Mouse (Mus musculus) thymus, postnatal 36 days (tissue): ENCODE measurements at regions not wholly inside any gene's neighbourhood (a gene's known extent, or its start where the extent isn't known, plus 50 kb on each side); places are given as distances from the start of the nearest gene placed in this dataset.

ENCODE experiments used
- DNase-seq, 2 experiments: peaks; one replicate each; pipeline ENCODE4 v3.0.0; 2022; ENCODE audit warnings: mixed read lengths in 2 of 2

DNA sequence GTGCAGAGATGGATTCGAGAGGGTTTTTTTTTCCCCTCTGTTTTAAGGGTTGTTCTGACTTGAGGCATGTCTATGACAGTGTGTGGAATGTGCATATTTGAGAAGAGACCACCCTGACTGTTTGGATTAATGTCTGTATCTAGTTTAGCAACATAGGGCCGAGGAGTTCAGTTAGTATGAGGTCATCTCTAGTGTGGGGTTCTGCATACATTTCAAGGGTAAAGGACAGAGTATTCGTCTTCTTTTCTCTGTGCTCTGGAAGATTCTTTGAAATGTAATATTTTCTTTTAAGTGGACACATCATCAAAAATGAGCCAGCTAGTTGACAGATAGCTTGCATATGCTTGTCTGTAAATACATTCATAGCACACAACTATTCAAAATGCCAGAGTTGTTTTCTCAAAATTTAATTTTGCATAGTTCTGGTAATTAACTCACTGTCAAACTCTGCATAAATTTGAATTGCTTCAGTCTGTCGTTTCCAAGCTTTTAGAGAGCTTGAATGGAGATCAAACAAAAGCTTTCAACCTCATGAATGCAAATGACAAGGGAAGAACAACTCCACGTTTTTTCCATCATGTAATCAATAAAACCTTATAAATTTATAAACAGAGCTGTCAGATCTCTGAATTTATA lies 415.5 kb downstream of the Adamts20 start:
- DNase-seq = no peak

DNA sequence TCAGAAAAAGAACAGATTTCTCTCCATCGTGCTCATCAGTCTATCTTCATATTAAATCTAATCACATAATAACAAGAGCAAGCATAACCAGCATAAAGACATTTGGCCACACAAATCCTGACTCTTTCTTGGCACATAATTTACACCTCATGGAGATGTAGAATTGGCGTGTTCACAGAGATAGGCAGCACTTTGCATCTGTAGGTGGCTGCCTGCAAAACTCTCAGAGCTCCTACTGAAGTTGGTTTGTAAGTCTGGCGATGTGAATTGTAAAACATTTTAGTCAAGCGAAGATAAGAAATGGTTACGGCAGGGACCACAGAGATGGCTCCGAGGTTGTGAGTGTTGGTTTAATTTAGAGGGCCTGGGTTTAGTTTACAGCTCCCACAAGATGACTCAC lies 419.0 kb downstream of the Adamts20 start:
- DNase-seq = no peak

DNA sequence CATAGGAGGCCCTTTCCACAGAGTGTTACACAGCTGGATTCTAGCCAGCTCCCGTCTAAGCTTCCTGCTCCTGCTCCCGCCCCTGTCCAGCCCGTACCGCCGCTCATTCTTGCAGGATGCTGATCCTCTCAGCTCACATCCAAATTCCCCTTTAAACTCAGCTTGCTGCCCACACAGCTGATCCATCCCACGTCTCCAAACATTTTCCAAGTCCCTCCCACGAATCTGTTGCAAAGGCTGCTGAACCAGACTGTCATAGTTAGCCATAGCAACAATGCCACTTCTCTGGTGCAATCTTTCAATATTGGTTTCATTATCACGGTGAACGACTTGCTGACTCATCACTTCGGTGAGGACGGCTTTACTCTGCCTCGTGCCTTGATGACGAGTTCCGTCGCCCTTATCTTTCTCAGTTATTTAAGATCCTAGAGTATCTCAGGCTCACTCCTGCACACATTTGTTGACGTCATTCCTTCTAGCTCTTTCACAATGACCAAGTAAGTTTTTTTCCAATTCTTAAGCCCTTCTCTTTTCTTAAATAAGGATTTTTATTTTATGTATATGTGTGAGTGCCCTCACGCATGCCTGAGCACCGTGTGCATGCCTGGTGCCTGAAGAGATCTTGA lies 420.0 kb downstream of the Adamts20 start:
- no peak for DNase-seq

DNA sequence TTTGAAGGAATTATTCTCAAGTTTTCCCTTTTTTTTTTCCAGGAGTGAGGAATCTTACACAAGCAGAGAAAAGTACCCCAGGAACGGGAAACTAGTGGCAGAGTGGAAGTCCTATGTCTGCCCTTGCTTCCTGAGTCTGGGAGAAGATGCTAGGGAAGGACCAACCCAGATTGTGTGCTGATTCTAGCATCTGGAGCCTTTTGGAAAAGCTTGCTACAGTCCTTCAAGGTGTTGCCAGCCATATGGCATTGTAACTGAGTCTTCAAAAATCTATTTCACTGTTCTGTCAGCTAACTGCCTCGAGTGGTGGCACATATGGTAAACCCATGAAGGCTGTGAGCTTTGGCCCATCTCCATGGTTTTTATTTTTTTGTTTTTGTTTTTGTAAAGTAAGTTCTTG lies 432.3 kb downstream of the Adamts20 start:
- DNase-seq = no peak

DNA sequence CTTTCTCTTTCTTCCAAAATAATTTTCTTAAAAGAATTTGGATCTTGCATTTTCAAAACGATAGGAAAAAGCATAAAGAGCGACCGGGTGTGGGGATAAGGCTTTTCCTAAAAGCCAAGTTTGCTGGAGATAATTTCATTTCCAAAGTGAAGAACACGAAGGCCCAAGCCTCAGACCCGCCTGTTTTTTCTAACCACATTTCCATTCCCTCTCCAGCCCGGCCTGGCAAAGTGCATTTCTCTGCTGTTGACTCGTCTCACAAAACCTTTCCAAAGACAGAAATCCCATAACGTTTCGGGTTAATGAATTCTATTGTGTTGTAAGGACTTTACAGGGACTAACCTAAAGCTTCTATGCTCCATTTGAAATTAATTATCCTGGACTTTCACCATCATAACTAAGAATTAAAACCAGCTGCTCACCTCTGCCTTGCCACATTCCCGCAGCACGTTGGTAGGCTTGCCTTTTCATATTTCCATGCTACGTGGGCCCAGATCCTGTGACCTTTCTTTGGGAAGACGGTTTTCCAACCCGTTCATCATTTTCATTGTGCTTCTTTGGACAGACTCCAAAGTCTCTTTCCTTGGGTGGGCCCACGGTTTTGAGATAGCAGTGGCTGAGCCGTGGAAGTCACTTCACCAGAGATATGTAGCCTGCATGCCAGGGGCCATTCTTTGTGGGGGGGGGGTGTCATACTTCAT lies 430.5 kb upstream of the Prickle1 start:
- DNase-seq = no peak

DNA sequence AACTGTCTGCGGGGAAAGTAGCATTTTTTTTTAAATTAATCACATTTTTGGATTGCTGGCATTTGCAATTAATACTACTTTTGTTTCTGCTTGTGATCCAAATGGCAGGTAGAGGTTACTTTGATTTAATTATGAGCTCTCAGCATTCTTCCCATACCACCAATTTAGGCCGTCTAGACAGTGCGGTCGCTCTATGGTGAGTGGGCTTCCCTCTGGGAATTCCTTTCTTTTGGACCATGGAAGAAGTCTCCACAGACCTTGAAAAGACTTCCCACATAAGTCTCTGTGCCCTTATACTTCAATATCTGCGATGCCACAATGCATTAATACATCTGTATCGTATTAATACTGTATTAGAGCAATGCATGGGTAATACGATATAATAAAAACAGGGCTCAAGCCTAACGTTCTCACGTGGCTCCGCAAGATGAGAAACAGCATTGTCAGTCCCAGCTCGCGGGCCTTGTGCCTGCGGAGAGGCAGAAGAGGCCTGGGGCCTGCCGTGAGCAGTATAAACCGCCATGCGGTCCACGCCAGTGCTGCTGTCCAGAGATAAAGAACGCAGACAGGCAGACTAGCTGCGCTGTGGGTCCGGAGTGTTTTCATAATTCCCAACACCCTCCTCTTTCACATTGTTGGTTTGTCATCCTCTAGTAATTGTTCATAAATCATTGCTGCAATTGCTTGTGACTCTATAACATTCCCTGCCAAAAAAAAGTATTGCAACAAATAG lies 429.7 kb upstream of the Prickle1 start:
- no peak for DNase-seq

DNA sequence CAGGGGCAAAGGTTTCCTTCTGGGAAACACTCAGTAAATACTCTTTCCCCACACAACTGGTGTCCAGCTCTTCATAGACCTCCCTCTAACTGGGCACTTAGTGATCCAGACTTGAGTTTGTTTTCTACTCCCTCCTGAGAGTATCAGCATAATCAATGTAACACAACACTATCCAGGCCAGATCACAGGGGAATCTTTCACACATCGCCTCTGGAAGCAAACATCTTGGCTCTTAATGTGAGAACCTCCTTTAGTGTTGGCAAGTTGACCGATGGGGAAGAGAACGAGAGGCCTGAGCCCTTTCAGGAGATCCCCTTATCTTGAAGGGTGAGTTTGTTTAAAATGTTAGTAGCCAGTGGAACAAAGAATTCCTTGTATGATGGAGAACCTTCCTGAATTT lies 429.1 kb upstream of the Prickle1 start:
- DNase-seq = no peak

DNA sequence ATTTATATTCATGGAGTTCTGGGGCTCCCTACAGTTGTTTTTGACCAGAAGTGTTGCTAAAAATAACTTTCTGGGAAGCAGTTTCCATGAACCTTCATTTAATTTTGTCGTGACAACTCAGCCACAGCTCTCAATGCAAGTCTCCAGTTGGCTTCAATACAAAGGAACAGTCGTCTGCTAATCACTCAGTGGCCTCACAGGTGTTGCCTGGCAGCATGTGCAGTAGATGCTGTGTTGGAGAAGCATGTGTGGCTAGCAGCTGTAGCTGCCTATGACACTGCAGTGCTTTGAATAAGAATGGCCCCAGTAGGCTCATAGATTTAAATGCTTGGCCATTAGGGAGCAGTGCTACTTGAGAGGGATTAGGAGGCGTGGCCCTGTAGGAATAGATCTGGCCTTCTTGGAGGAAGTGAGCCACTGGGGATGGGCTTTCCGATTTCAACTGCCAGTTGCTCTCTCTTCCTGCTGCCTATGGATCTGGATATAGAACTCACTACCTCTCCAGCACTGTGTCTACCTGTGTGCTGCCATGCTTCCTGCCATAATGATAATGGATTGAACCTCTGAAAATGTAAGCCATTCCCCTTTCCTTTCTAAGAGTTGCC lies 428.5 kb upstream of the Prickle1 start:
- no peak for DNase-seq

DNA sequence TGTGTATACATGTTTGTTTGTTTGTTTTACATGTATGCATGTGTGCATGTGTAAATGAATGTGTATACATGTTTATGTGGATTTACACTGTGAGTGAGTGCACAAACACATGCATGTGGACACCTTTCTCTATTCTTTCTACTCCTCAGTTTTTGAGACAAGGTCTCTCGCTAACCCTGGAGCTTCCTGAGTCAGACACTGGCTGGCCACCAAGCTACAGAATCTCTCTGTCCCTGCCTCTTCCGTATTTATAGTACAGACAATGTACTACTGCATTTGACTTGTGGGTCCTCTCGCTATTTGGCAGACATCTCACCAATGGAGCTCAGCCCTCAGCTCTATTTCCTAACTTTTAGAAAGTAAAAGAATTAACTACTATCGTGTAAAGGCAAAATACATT lies 427.8 kb upstream of the Prickle1 start:
- no peak for DNase-seq

DNA sequence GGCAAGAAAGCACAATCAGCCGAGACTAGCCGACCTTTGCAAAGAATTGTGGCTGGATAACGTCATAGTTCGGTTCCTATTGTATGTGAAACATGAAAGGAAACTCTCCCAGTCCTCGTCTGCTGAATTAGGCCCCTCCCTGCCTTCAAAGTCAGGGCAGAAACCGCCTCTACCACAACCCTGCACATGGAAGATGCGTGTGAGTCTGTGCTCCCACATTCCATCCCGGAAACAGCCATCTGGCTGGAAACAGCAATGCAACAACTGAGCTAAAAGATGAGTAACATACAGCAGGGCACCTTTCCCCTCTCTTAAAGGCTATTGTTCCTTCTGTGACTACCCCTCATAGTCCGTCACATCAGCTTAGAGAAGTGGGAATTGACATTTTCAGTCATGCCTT lies 422.1 kb upstream of the Prickle1 start:
- DNase-seq = no peak

DNA sequence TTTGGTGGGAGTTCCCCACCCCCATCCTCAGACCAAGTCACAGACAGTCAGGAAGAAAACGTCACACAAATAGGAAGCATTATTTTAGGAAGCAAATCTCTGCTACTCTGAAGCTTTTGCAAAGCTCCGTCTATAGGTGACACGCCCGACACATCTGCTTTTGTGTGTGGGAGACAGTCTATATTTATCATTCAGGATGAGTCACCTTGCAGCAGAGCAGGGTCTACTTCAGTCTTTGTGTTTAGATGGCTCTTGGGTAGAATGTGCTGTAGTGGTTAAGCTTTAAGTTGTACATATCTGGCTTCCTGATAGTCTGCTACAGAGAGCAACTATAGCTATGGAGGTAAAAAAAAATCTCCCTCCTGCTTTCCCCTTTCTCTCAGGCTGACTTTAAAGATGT lies 415.8 kb upstream of the Prickle1 start:
- no peak for DNase-seq

DNA sequence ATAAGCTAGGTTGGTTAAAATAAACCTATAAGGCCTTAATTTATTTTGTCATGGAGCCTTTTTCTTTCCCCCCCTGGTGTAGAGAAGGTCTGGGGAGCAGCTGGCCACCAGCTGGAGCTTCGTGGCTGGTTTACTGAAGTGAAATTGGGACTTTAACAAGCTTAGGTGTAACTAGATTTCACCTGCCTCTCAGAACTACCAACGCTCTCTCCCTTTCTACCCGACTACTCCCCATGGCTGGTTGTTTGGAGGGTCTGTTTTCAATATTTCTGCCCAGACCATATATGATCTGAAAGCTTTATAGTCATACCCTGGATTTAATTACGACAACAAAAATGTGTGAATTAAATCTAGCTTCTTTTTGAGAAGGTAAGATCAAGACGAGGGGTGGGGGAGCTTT lies 410.4 kb upstream of the Prickle1 start:
- no peak for DNase-seq

DNA sequence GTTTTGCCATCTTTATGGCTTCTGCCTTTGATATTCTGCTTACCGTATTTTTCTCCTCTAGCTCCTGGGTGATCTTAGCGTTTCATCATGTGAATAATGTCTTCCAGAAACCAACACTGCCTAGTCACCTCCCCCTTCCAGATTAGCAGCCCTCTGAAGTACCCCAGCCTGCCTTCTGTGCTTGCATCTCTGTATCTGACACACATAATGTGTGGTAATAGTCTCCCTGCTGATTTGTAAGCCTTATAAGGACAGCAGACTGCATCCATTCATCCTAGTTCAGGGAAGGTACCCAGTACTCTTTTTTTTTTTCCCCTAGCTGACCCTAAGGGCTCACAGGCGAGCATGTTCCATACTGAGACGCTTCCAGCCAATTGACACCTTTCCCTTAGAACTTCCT lies 409.2 kb upstream of the Prickle1 start:
- no peak for DNase-seq

DNA sequence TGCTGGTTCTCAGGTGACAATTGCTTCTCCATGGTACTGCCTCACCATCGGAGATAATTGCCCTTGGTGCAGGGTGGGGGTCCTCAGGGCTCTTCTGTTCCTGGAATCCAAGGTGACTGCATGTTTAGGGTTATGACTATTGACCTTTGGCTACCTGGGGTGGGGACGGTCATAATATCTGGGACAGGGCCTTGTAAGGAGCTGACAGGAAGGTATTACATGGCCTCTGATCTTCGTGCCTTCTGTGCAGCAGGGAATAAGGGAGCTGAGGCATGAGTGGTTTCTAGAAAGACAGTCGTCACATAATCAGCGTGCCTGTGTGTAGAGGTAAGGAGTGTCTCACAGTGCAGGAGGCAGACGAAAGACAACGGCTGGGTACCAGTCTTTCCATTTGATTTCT lies 407.5 kb upstream of the Prickle1 start:
- no peak for DNase-seq

DNA sequence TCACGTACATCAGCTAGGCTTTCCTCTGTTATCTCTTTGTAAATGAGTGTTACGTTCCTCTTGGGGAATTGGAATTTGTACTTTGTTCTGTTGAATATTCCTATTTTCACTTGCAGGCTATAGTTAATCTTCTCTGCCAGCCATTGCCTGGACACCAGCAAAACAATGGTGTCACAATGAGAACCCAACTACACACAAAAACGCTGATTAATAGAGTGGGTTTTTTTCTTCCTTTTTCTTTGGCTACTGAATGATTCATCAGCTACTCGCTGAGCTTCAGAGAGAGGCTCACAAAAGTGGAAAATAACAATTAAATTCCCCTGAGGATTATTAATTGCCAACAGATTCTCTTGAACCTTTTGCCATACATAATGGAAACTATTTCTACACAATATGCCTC lies 398.9 kb upstream of the Prickle1 start:
- DNase-seq = no peak

DNA sequence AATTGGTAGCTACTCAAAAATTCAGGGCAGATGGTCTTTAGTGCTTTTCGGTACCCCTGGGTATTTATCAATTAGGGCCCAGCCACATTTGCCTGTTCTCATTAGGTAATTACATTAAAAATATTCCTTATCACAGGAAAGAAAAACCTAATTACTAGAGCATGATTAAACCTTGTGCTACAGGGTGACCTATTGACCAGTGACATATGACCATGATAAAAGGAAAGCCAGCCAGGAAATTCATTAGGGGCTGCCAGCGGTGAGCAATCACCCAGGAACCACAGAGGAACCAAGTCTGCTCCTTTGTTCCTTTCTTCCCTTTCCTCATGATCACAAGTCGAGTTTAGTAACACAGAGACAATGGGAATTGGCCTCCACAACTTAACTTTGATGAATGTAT lies 394.4 kb upstream of the Prickle1 start:
- no peak for DNase-seq

DNA sequence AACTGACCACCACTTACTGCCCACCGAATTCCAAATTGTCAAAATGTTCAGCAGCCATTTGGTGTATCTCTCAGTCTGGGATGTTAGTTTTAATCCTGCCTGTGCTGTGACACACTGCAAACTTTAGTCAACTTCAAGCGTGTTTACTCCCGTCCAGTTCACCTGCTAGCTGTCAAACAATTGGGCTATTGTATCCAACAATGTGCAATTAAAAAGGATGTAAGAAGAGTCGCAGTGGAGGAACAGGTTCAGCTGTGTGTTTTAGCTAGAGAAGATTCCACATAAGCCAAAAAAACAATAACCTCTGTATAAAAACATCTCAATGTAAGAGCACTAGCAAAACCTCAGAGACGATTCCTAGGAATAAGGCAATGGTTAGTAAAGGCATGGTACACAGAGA lies 392.7 kb upstream of the Prickle1 start:
- no peak for DNase-seq

DNA sequence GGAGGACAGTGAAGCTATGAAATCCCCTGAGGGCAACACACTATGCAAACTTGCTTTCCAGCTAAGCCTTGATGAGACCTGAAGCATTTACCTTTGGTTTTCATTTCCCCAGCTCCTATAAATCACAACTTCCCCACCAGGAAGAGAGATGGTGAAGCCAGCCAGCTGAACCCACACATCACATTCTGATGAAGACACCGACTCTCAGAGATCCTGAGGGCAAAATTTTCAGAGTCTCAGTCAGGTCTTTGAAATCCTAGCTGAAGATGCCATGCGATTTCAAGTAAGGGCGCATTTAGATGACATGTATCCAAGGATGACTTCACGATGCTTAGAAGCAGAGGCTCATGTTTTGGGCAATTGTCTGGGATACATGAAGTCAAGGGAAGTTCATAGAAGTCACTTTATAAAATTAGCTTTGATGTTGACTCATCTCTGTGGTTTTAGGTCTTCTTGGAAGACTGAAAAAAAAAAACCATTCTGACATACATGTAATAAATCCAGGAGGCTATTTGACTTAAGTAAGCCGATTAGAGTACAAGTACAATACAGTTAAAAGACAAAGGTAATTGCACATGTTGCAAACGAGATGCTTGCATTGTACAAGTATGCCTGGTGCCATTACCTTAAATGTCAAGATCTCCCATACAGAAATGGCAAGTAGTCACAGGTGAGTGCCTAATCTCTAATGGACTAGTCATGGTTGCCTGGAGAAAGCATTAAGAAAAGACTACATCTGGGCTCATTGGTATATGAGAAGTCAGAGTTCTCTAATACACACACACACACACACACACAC lies 391.1 kb upstream of the Prickle1 start:
- no peak for DNase-seq

DNA sequence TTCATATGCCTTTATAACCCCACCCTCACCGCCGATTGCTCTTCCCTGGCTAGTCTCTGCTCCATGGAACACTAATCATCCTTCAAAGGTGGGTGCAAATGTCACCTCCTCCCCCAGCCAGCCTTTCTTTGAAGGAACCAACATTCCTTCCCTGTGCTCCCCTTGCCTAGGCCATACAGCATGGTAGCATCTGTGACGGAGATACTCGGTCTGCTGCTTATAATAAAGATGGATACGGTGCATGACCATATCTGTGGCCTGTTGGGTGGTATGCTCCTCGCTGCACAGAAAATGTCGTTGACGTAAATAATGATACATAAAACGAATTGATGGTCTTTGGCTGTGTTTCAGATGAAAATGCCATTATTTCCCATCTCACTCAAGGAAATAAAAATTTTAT lies 386.4 kb upstream of the Prickle1 start:
- DNase-seq = no peak

DNA sequence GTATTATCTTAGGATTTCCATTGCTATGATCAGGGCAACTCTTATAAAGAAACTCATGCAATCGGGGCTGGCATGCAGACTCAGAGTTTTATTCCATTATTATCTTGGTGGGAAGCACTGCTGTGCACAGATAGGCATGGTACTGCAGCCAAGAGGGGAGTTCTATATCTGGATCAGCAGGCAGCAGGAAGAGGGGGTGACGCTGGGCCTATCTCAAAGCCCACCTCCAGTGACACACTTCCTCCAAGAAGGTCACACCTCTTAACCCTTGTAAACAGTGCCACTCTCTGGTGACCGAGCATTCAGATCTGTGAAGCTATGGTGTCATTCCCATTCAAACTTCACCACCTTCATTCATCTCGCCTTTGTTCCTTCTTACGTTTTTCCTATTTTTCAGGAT lies 381.8 kb upstream of the Prickle1 start:
- peak; percentile 36 to 55 for DNase-seq

DNA sequence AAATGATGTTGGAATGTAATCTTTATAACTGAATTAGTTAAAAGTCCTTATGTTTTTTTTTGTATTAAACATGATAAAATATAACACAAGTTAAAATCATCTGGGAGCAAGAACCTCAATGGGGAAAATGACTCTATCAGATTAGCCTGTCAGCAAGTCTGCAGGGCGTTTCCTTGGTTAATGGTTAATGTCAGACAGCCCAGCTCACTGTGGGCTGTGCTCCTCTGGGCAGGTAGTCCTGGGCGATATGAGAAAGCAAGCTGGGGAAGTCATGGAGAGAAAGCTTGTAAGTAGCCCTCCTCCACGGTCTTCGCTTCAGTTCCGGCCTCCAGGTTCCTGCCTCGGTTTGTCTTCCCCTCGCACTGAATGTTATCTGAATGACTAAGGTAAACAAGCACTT lies 379.0 kb upstream of the Prickle1 start:
- no peak for DNase-seq

DNA sequence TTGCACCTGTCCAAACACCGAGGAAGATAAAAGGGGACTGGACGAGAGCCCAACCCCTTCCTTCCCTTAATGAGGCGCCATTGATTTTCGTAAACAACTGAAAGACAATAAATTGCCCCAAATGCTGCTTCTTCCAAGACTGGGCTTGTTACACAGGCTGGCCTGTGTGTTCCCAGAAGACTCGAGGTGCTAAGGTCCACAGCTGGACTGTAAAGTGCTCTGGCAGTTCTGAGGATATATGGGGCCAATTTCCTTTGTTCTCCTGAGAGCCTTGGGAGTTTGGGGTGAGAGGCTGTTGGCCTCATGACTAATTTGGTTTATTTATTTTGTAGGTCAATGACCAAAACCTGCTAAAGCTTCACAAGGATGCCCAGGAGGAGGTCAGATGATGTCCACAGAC lies 377.3 kb upstream of the Prickle1 start:
- no peak for DNase-seq

DNA sequence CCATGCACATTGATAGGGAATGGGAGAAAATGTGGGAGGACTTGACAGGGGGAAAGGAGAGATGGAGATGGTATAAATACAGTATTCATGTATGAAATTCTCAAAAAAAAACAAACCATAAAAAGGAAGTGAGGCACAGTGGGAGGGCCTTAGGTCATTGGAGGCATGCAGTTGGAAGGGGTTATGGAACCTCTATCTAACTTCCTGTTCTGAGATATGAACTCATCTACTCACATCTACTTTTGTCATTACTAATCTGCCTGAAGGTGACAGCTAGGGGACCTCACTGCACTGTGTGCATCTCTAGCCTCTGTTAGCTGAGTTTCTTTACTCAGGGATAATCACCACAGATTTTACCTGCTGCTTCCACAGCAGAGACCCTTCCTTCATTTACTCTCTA lies 366.3 kb upstream of the Prickle1 start:
- DNase-seq = no peak
